Mouse (Mus musculus): ENCODE results near the gene Trpc4ap. TPM values are rescaled to one million over a fixed set of nuclear protein-coding genes. Genes with fewer than 3 reads are reported as not detected.

The Trpc4ap gene
- polyA plus RNA-seq, 2 experiments, result 37.3 to 44.7 TPM

- Histone ChIP-seq H3K4me1 (replicated peaks; ENCODE audit: control insufficient read depth in 2 of 2, insufficient read depth in 2 of 2, low read length in 1 of 2) (peaks cover 7 to 8% of the 10 kb centered on the region in 2 experiments), H3K9ac (replicated peaks) (no peak overlapping the region), H3K9me3 (ENCODE audit: control insufficient read depth, low read length) (no peaks in the 10 kb centered on the region), H3K36me3 (replicated peaks; ENCODE audit: control insufficient read depth, insufficient read depth, low read depth) (peaks cover 4% of the 10 kb centered on the region), H3K27ac (no peak overlapping the region), H3K27me3 (ENCODE audit: control insufficient read depth, insufficient read depth, low read length) (no peaks in the 10 kb centered on the region), H3K4me3 (ENCODE audit: insufficient read depth in 1 of 2, low read depth in 2 of 2, low read length in 2 of 2) (no peak overlapping the region), H3K4me2 (ENCODE audit: low read depth) (no peak overlapping the region)
- DNase-seq (ENCODE audit: low read depth in 3 of 3, low spot score in 3 of 3) (no peak), ATAC-seq (ENCODE audit: insufficient read depth) (no peak)
- no peak for TF ChIP-seq EP300 (IDR thresholded peaks at IDR 0.05; ENCODE audit: low read depth)
- no peak for TF ChIP-seq CTCF (IDR thresholded peaks at IDR 0.05; ENCODE audit: low read depth)
- WGBS (ENCODE audit: insufficient replicate concordance), result 87% methylated on average over 11 of the region's 11 CpGs
Measured at GRCm38 (mm10) chr2:155687746-155688145, 4.4 kb downstream of the Trpc4ap start.

- ATAC-seq (ENCODE audit: insufficient read depth) (no peak), DNase-seq (ENCODE audit: low read depth in 3 of 3, low spot score in 3 of 3) (no peak)
- Histone ChIP-seq H3K36me3 (replicated peaks; ENCODE audit: control insufficient read depth, insufficient read depth, low read depth) (peaks cover 4% of the 10 kb centered on the region), H3K4me1 (replicated peaks; ENCODE audit: control insufficient read depth in 2 of 2, insufficient read depth in 2 of 2, low read length in 1 of 2) (peaks cover 7 to 10% of the 10 kb centered on the region in 2 experiments), H3K4me3 (ENCODE audit: insufficient read depth in 1 of 2, low read depth in 2 of 2, low read length in 2 of 2) (no peak overlapping the region), H3K4me2 (ENCODE audit: low read depth) (no peak overlapping the region), H3K9me3 (ENCODE audit: control insufficient read depth, low read length) (no peaks in the 10 kb centered on the region), H3K9ac (replicated peaks) (no peak overlapping the region), H3K27me3 (ENCODE audit: control insufficient read depth, insufficient read depth, low read length) (no peaks in the 10 kb centered on the region), H3K27ac (no peak overlapping the region)
- TF ChIP-seq CTCF (IDR thresholded peaks at IDR 0.05; ENCODE audit: low read depth), result no peak
- no peak for TF ChIP-seq EP300 (IDR thresholded peaks at IDR 0.05; ENCODE audit: low read depth)
- WGBS (ENCODE audit: insufficient replicate concordance), result 77% methylated on average over 5 of the region's 5 CpGs
Measured at GRCm38 (mm10) chr2:155686572-155686971, 5.6 kb downstream of the Trpc4ap start.

DNA sequence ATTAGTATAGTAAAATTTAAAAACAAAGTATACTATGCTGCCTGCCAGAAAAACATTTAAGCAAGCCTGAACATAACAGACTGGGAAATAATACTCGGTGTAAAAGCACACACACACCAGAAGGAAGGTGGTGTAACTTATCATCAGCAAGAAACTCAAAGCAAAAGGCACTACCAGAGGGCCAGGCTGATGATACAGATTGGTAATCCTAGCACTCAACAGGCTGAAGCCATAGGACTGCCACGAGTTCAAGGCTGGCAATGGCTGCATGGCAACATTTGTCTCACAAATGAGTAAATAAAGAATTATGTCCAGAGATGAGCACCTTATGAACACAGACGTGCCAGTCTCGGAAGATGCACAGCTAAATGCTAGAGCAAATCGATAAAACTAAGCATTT is 8.4 kb downstream of the Trpc4ap start:
- no peak for ATAC-seq (ENCODE audit: insufficient read depth)
- H3K4me1 ChIP-seq (replicated peaks; ENCODE audit: control insufficient read depth in 2 of 2, insufficient read depth in 2 of 2, low read length in 1 of 2), result peaks cover 0 to 4% of the 10 kb centered on the region in 2 experiments; a peak in 1 of 4 replicates
- peaks cover 4% of the 10 kb centered on the region for H3K36me3 ChIP-seq (replicated peaks; ENCODE audit: control insufficient read depth, insufficient read depth, low read depth)
- TF ChIP-seq CTCF (IDR thresholded peaks at IDR 0.05; ENCODE audit: low read depth) (no peak), EP300 (IDR thresholded peaks at IDR 0.05; ENCODE audit: low read depth) (no peak)
- no peak overlapping the region for H3K9ac ChIP-seq (replicated peaks)
- H3K9me3 ChIP-seq (ENCODE audit: control insufficient read depth, low read length), result no peaks in the 10 kb centered on the region
- H3K4me2 ChIP-seq (ENCODE audit: low read depth), result no peak overlapping the region
- no peak overlapping the region for H3K27ac ChIP-seq
- no peaks in the 10 kb centered on the region for H3K27me3 ChIP-seq (ENCODE audit: control insufficient read depth, insufficient read depth, low read length)
- DNase-seq (ENCODE audit: low read depth in 3 of 3, low spot score in 3 of 3), result no peak
- WGBS (ENCODE audit: insufficient replicate concordance), result 81% methylated on average over 5 of the region's 5 CpGs
- H3K4me3 ChIP-seq (ENCODE audit: insufficient read depth in 1 of 2, low read depth in 2 of 2, low read length in 2 of 2), result no peak overlapping the region

DNA sequence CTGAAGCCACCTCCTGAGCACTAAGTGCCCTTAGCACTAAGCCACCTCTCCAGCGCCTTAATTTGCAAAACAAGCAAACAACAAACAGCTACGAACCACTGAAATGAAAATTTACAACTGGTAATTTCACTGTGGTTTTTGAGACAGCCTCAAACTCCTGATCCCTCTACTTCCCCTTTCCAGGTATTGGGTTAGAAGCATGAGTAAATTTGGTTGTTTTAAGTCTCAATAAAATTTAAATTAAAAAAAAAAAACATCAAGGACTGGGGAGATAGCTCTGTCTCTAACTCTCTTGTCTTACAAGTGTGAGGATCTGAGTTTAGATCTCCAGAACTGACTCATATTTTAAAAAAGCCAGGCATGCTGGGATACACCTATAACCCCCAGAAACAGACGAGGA is 9.0 kb downstream of the Trpc4ap start:
- DNase-seq (ENCODE audit: low read depth in 3 of 3, low spot score in 3 of 3) (no peak), ATAC-seq (ENCODE audit: insufficient read depth) (no peak)
- no peak overlapping the region for H3K4me2 ChIP-seq (ENCODE audit: low read depth)
- H3K4me3 ChIP-seq (ENCODE audit: insufficient read depth in 1 of 2, low read depth in 2 of 2, low read length in 2 of 2), result no peak overlapping the region
- no peaks in the 10 kb centered on the region for H3K9me3 ChIP-seq (ENCODE audit: control insufficient read depth, low read length)
- H3K9ac ChIP-seq (replicated peaks), result no peak overlapping the region
- H3K27ac ChIP-seq, result no peak overlapping the region
- H3K27me3 ChIP-seq (ENCODE audit: control insufficient read depth, insufficient read depth, low read length), result no peaks in the 10 kb centered on the region
- 49% methylated on average over 3 of the region's 3 CpGs for WGBS (ENCODE audit: insufficient replicate concordance)
- H3K4me1 ChIP-seq (replicated peaks; ENCODE audit: control insufficient read depth in 2 of 2, insufficient read depth in 2 of 2, low read length in 1 of 2), result peaks cover 0 to 4% of the 10 kb centered on the region in 2 experiments; a peak in 1 of 4 replicates
- peaks cover 4% of the 10 kb centered on the region for H3K36me3 ChIP-seq (replicated peaks; ENCODE audit: control insufficient read depth, insufficient read depth, low read depth)
- no peak for TF ChIP-seq CTCF (IDR thresholded peaks at IDR 0.05; ENCODE audit: low read depth)
- no peak for TF ChIP-seq EP300 (IDR thresholded peaks at IDR 0.05; ENCODE audit: low read depth)

- Histone ChIP-seq H3K36me3 (replicated peaks; ENCODE audit: control insufficient read depth, insufficient read depth, low read depth) (peaks cover 4% of the 10 kb centered on the region), H3K4me1 (replicated peaks; ENCODE audit: control insufficient read depth in 2 of 2, insufficient read depth in 2 of 2, low read length in 1 of 2) (peaks cover 0 to 4% of the 10 kb centered on the region in 2 experiments; a peak in 1 of 4 replicates), H3K9ac (replicated peaks) (no peak overlapping the region), H3K27ac (no peak overlapping the region), H3K4me2 (ENCODE audit: low read depth) (no peak overlapping the region), H3K4me3 (ENCODE audit: insufficient read depth in 1 of 2, low read depth in 2 of 2, low read length in 2 of 2) (no peak overlapping the region), H3K27me3 (ENCODE audit: control insufficient read depth, insufficient read depth, low read length) (no peaks in the 10 kb centered on the region), H3K9me3 (ENCODE audit: control insufficient read depth, low read length) (no peaks in the 10 kb centered on the region)
- DNase-seq (ENCODE audit: low read depth in 3 of 3, low spot score in 3 of 3) (no peak), ATAC-seq (ENCODE audit: insufficient read depth) (no peak)
- 49% methylated on average over 2 of the region's 2 CpGs for WGBS (ENCODE audit: insufficient replicate concordance)
- TF ChIP-seq EP300 (IDR thresholded peaks at IDR 0.05; ENCODE audit: low read depth) (no peak), CTCF (IDR thresholded peaks at IDR 0.05; ENCODE audit: low read depth) (no peak)
Measured at GRCm38 (mm10) chr2:155681874-155682273, 10.3 kb downstream of the Trpc4ap start.

All from liver, embryonic 14.5 days (tissue).